Mouse (Mus musculus) mature B cell (primary cell): ENCODE measurements around the gene Ube2f.

Experiments
- in situ Hi-C: fragments of 300-500 bp; cut with MboI; formaldehyde crosslinking; loops from 2 replicates; pipeline ENCODE4 v1.14.3; 2019

The Ube2f gene

GRCm38 (mm10) chr1:91297799-91298744 lies 48.0 kb downstream of the Ube2f start, which contains the start of gene Scly:
Gene Scly, plus strand, starts transcription at chr1:91298338.
- in situ Hi-C loops = no loop called here

DNA sequence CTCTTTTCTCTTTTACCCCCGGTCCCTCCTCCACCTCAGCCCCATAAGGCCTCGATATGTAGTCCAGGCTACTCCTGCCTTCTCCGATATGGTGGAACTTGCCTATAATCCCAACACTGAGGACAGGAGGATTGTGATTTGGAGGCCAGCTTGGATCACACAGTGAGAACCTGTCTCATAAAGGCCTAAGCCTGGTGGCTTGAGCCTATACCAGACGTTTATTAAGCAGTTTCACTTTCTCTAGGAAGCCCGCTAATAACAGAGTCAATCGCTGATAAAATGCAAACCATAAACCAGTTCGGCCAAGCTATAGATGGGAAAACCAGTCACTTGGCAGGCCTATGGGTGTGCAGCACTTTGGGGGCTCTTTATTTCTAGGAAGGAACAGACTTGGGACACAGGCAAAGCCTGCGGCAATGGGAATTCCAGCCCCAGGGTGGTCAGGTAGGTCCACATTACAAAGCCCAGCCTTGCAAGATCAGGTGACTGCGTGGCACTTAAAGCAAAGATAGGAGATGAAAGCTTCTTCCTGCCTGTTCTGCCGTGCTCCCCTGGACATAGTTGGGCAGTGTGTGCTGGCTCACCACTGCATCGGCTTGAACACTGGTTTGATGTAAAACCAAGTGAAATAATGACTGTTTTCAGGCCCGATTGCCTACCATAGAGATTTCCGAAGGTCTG lies 49.1 kb downstream of the Ube2f start:
- in situ Hi-C loops = no loop called here

DNA sequence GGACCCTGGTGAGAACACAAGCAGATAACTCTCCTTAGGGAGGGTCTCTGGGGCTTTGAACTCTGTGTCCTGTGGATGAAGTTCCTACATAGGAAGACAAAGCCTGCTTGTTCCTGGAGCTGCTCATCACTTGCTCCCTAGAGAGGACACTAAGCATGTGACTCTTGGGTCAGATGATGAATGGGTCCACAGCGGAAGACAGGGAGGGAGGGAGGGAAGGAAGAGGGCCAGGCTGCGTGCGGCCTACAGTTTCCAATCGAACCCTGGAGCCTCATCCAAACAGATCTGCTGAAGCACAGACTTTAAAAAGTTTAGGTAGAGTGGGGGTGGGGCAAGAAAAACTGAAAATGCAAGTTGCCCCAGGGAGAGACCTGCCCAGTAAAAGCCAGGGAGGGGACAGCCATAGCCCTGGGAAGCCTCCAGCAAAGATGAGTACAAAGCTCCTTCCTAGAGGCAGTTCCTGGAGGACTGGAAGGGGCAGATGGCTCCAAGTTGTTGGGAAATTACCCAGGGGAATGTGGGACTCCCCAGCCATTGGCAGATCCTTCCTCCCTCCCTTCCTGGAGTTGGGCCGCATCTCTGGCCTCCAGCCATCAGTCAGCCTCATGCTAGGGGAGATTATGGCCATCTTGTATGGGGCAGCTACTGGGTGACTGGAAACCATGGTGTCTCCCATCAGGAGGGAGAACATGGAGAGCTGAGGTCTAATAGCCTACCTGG lies 49.8 kb downstream of the Ube2f start:
- in situ Hi-C loops = no loop called here

DNA sequence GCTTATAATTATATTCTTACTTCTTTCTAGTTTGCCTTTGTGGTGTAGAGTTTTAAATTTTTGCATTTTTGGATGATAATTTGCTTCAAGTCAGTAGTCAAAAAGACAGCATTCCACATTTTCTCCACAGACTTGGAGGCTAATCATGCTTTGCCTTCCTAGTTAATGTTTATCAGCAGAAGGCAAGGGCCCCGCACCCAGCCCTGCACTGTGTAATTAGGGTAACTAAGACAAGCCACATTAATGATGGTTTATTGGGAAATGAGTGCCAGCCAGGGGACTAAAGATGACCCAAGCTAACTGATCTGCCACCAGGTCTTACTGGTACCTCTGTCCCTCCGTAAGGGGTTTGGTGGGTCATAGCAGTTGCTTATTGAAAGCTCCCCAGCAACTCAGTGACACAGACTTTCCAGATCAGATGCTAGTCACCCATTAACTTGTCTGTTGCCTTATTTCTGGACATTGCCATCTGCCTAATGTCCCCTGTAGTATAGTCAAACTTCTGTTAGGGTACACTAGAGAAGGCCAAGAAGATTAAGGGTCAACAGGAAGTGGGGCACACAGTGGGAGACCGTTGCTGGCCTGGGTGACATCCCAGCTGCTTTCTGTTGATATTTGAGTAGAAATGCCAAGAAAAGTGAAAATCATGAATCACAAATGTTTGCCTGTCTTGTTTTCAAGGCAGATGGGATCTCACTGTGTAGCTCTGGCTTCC lies 51.3 kb downstream of the Ube2f start:
- in situ Hi-C loops = no loop called here

GRCm38 (mm10) chr1:91302021-91302420 lies 51.9 kb downstream of the Ube2f start:
- in situ Hi-C loops = no loop called here

- in situ Hi-C loops = no loop called here
Observed at GRCm38 (mm10) chr1:91304621-91305020, 54.5 kb downstream of the Ube2f start.

- in situ Hi-C loops = no loop called here
Observed at GRCm38 (mm10) chr1:91309366-91310085, 59.4 kb downstream of the Ube2f start.

DNA sequence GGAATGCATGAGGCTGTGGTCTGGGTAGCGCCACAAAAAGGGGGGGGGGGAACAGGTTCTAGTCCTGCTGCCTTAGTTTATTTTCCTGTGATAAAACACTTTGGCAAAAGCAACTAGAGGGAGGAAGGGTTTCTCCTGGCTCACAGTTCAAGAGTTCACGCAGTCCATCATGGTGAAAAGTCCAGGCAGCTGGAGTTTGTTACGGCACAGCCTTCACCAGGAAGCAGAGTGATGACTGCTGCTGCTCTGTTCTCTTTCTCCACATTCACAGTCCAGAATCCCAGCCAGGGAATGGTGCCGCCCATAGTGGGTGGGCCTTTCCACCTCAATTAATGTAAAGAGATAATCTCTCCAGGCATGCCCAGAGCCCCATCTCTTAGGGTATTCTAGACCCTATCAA lies 62.2 kb downstream of the Ube2f start:
- in situ Hi-C loops = no loop called here

DNA sequence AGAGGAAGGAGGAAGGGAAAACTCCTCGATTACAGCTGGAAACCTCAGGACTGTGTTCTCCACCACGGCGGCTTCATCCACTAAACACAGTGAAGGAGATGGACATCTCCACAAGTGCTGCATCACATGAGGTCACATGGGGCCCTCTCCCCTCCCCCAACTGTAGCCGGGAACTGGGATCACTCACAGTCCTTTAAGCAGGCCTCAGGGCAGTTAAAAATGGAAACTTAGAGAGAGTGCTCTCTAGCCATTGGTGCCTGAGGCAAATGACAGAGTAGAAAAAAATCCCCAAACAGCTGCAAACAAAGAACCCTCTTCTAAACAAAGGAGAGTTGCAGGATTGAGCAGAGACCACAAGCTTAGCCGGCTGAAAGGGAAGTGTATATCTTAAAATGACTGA lies 63.1 kb downstream of the Ube2f start:
- in situ Hi-C loops = no loop called here

GRCm38 (mm10) chr1:91317656-91318055 lies 67.6 kb downstream of the Ube2f start:
- in situ Hi-C loops = no loop called here

- in situ Hi-C loops = no loop called here
Observed at GRCm38 (mm10) chr1:91321760-91322438, 71.8 kb downstream of the Ube2f start, which contains the start of gene Espnl. Gene Espnl, plus strand, starts transcription at chr1:91322075.

- in situ Hi-C loops = no loop called here
Observed at GRCm38 (mm10) chr1:91324646-91325045, 74.5 kb downstream of the Ube2f start.

- in situ Hi-C loops = no loop called here
Observed at GRCm38 (mm10) chr1:91325488-91326042, 75.5 kb downstream of the Ube2f start.

- in situ Hi-C loops = no loop called here
Observed at GRCm38 (mm10) chr1:91332102-91332501, 82.0 kb downstream of the Ube2f start.

- in situ Hi-C loops = no loop called here
Observed at GRCm38 (mm10) chr1:91333582-91333981, 83.5 kb downstream of the Ube2f start.

- in situ Hi-C loops = no loop called here
Observed at GRCm38 (mm10) chr1:91337355-91337754, 87.3 kb downstream of the Ube2f start.
